Mouse (Mus musculus): ENCODE measurements at regions not wholly inside any gene's neighbourhood (a gene's known extent, or its start where the extent isn't known, plus 50 kb on each side); places are given as distances from the start of the nearest gene placed in this dataset.
"Not testable (repeated sequence)": the region's sequence is repeated elsewhere in the genome, so short reads cannot be mapped to it uniquely, and the experiment has no call there.

GRCm38 (mm10) chr10:99320797-99321196 lies 57.8 kb downstream of the Dusp6 start:
- H3K4me1 ChIP-seq (ENCODE audit: control insufficient read depth, insufficient read depth, low read length) = no peaks in the 10 kb centered on the region
- no peak for TF ChIP-seq CTCF (IDR thresholded peaks at IDR 0.05; ENCODE audit: borderline replicate concordance, insufficient read depth, low read length)
- TF ChIP-seq POLR2A (IDR thresholded peaks at IDR 0.05; ENCODE audit: low read depth, low read length) = no peak
- H3K4me3 ChIP-seq (ENCODE audit: insufficient read depth, low read length) = no peak overlapping the region
- H3K27ac ChIP-seq (ENCODE audit: insufficient read depth, low read length) = no peak overlapping the region

GRCm38 (mm10) chr10:99323358-99323757 lies 60.3 kb downstream of the Dusp6 start:
- no peak for TF ChIP-seq POLR2A (IDR thresholded peaks at IDR 0.05; ENCODE audit: low read depth, low read length)
- no peak for TF ChIP-seq CTCF (IDR thresholded peaks at IDR 0.05; ENCODE audit: borderline replicate concordance, insufficient read depth, low read length)
- Histone ChIP-seq H3K4me3 (ENCODE audit: insufficient read depth, low read length) (no peak overlapping the region), H3K27ac (ENCODE audit: insufficient read depth, low read length) (no peak overlapping the region), H3K4me1 (ENCODE audit: control insufficient read depth, insufficient read depth, low read length) (no peaks in the 10 kb centered on the region)

- no peak overlapping the region for H3K27ac ChIP-seq (ENCODE audit: insufficient read depth, low read length)
- no peaks in the 10 kb centered on the region for H3K4me1 ChIP-seq (ENCODE audit: control insufficient read depth, insufficient read depth, low read length)
- no peak for TF ChIP-seq CTCF (IDR thresholded peaks at IDR 0.05; ENCODE audit: borderline replicate concordance, insufficient read depth, low read length)
- TF ChIP-seq POLR2A (IDR thresholded peaks at IDR 0.05; ENCODE audit: low read depth, low read length) = no peak
- no peak overlapping the region for H3K4me3 ChIP-seq (ENCODE audit: insufficient read depth, low read length)
Observed at GRCm38 (mm10) chr10:99327501-99327900, 64.5 kb downstream of the Dusp6 start.

- TF ChIP-seq CTCF (IDR thresholded peaks at IDR 0.05; ENCODE audit: borderline replicate concordance, insufficient read depth, low read length) (no peak), POLR2A (IDR thresholded peaks at IDR 0.05; ENCODE audit: low read depth, low read length) (no peak)
- no peak overlapping the region for H3K4me3 ChIP-seq (ENCODE audit: insufficient read depth, low read length)
- H3K4me1 ChIP-seq (ENCODE audit: control insufficient read depth, insufficient read depth, low read length) = no peaks in the 10 kb centered on the region
- H3K27ac ChIP-seq (ENCODE audit: insufficient read depth, low read length) = no peak overlapping the region
Observed at GRCm38 (mm10) chr10:99328568-99328967, 65.5 kb downstream of the Dusp6 start.

GRCm38 (mm10) chr10:99329469-99329868 lies 66.4 kb downstream of the Dusp6 start:
- H3K4me3 ChIP-seq (ENCODE audit: insufficient read depth, low read length) = no peak overlapping the region
- no peaks in the 10 kb centered on the region for H3K4me1 ChIP-seq (ENCODE audit: control insufficient read depth, insufficient read depth, low read length)
- no peak overlapping the region for H3K27ac ChIP-seq (ENCODE audit: insufficient read depth, low read length)
- no peak for TF ChIP-seq POLR2A (IDR thresholded peaks at IDR 0.05; ENCODE audit: low read depth, low read length)
- no peak for TF ChIP-seq CTCF (IDR thresholded peaks at IDR 0.05; ENCODE audit: borderline replicate concordance, insufficient read depth, low read length)

GRCm38 (mm10) chr10:99330519-99330918 lies 67.5 kb downstream of the Dusp6 start:
- Histone ChIP-seq H3K4me3 (ENCODE audit: insufficient read depth, low read length) (no peak overlapping the region), H3K27ac (ENCODE audit: insufficient read depth, low read length) (no peak overlapping the region), H3K4me1 (ENCODE audit: control insufficient read depth, insufficient read depth, low read length) (no peaks in the 10 kb centered on the region)
- TF ChIP-seq CTCF (IDR thresholded peaks at IDR 0.05; ENCODE audit: borderline replicate concordance, insufficient read depth, low read length) (no peak), POLR2A (IDR thresholded peaks at IDR 0.05; ENCODE audit: low read depth, low read length) (no peak)

- Histone ChIP-seq H3K4me1 (ENCODE audit: control insufficient read depth, insufficient read depth, low read length) (no peaks in the 10 kb centered on the region), H3K27ac (ENCODE audit: insufficient read depth, low read length) (no peak overlapping the region), H3K4me3 (ENCODE audit: insufficient read depth, low read length) (no peak overlapping the region)
- no peak for TF ChIP-seq CTCF (IDR thresholded peaks at IDR 0.05; ENCODE audit: borderline replicate concordance, insufficient read depth, low read length)
- no peak for TF ChIP-seq POLR2A (IDR thresholded peaks at IDR 0.05; ENCODE audit: low read depth, low read length)
Observed at GRCm38 (mm10) chr10:99331876-99332275, 68.8 kb downstream of the Dusp6 start.

GRCm38 (mm10) chr10:99333831-99334230 lies 70.8 kb downstream of the Dusp6 start:
- TF ChIP-seq POLR2A (IDR thresholded peaks at IDR 0.05; ENCODE audit: low read depth, low read length) (no peak), CTCF (IDR thresholded peaks at IDR 0.05; ENCODE audit: borderline replicate concordance, insufficient read depth, low read length) (no peak)
- Histone ChIP-seq H3K4me3 (ENCODE audit: insufficient read depth, low read length) (no peak overlapping the region), H3K4me1 (ENCODE audit: control insufficient read depth, insufficient read depth, low read length) (no peaks in the 10 kb centered on the region), H3K27ac (ENCODE audit: insufficient read depth, low read length) (no peak overlapping the region)

- TF ChIP-seq CTCF (IDR thresholded peaks at IDR 0.05; ENCODE audit: borderline replicate concordance, insufficient read depth, low read length) (no peak), POLR2A (IDR thresholded peaks at IDR 0.05; ENCODE audit: low read depth, low read length) (no peak)
- no peak overlapping the region for H3K4me3 ChIP-seq (ENCODE audit: insufficient read depth, low read length)
- H3K4me1 ChIP-seq (ENCODE audit: control insufficient read depth, insufficient read depth, low read length) = no peaks in the 10 kb centered on the region
- no peak overlapping the region for H3K27ac ChIP-seq (ENCODE audit: insufficient read depth, low read length)
Observed at GRCm38 (mm10) chr10:99336091-99336490, 73.1 kb downstream of the Dusp6 start.

GRCm38 (mm10) chr10:99338790-99339189 lies 75.8 kb downstream of the Dusp6 start:
- H3K4me1 ChIP-seq (ENCODE audit: control insufficient read depth, insufficient read depth, low read length); H3K4me3 ChIP-seq (ENCODE audit: insufficient read depth, low read length); H3K27ac ChIP-seq (ENCODE audit: insufficient read depth, low read length): not testable (repeated sequence)

GRCm38 (mm10) chr10:99339291-99339912 lies 76.4 kb downstream of the Dusp6 start:
- not testable (repeated sequence) for H3K4me1 ChIP-seq (ENCODE audit: control insufficient read depth, insufficient read depth, low read length); H3K4me3 ChIP-seq (ENCODE audit: insufficient read depth, low read length); H3K27ac ChIP-seq (ENCODE audit: insufficient read depth, low read length)

GRCm38 (mm10) chr10:99340057-99340456 lies 77.0 kb downstream of the Dusp6 start:
- not testable (repeated sequence) for H3K4me3 ChIP-seq (ENCODE audit: insufficient read depth, low read length); H3K4me1 ChIP-seq (ENCODE audit: control insufficient read depth, insufficient read depth, low read length); H3K27ac ChIP-seq (ENCODE audit: insufficient read depth, low read length)
